Mouse (Mus musculus): ENCODE measurements around the gene Col19a1.

Col19a1 gene

GRCm38 (mm10) chr1:24230428-24230827, 356.8 kb downstream of the Col19a1 start:
- DNase-seq (ENCODE audit: low read depth, low spot score), result peak; percentile 84

DNA sequence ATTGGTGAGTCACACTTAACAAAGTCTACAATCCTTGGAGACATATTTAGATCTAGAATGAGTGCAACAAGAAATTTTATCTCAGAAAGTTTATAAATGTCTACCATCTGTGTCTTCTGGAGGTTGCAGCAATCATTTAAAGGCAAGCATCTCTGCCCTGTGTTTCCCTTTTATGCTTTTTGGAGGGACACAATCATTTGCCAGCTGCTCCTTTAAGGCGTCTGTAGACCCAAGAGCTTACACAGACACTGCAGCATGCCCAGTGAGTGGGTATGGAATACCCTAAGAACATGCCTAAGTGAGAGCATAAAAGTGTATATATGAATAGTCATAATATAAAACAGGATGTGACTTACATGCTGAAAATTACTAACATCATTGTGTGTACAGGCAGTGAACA, 357.7 kb downstream of the Col19a1 start:
- peak; percentile 80 for DNase-seq (ENCODE audit: low read depth, low spot score)

DNA sequence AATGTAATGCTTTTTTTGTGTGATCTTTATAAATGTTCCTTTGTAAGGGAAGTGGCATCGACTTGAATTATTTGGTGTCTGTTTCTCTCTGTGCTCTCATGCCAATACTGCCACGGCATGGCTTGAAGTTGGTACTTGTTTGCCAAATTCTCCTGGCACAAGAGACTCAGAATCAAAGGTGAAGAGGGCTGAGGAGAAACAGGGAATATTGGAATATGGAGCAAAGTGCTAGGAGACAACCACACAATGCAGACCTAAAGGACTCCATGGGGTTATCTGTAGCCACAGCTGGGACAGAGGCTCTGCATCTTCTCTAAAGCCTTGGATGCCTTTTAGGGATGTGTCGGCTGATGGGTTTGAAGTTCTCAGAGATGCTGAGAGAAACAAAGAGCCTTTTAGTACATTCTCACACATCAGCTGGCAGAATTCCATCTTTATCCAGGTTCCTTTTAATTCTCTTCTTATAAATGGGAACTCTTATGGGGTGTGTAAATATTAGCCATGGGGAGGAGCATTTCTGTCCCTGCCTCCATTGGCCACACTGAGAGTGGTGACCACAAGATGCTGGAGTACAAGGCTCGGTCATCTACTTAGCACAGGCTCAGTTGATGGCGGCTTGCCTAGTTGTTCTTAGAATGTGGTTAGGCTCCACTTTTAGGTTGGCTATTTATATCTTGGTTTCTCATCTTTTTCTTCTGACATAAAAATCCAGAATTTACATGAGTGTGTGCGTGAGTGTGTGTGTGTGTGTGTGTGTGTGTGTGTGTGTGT, 360.1 kb downstream of the Col19a1 start:
- DNase-seq (ENCODE audit: low read depth, low spot score), result peak; percentile 90

DNA sequence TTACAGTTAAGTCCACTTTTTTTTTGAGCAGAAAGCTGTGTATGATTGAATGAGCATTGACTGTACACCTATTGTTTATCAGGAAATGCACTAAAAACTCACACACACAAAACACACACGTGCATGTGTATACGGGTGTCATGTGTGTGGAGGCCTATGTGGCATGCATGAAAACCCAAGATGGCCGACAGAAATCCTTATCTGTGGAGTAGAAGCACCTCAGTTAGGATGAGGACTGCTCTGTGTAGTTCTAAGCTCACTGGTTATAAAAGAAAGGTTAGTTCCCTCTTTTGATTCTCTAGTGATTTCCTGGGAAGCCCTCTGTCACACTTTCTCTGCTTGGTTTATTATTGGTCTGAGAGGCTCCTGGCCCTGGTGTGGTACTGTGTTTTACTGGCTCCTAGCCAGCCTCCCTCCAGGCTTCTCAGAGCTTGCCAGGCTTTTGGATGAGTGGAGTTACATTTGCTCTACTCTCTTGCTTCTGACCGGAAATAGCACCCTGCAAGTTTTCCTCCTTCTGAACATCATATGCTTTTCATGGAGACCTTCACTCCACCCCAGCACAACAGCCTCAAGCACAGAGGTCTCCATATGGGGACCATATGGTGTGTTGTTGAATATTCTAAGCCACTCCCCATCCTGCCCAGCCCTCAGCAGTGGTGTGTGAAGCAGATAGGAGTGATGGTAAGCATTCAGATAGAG, 361.3 kb downstream of the Col19a1 start:
- peak; percentile 95 for DNase-seq (ENCODE audit: low read depth, low spot score)

DNA sequence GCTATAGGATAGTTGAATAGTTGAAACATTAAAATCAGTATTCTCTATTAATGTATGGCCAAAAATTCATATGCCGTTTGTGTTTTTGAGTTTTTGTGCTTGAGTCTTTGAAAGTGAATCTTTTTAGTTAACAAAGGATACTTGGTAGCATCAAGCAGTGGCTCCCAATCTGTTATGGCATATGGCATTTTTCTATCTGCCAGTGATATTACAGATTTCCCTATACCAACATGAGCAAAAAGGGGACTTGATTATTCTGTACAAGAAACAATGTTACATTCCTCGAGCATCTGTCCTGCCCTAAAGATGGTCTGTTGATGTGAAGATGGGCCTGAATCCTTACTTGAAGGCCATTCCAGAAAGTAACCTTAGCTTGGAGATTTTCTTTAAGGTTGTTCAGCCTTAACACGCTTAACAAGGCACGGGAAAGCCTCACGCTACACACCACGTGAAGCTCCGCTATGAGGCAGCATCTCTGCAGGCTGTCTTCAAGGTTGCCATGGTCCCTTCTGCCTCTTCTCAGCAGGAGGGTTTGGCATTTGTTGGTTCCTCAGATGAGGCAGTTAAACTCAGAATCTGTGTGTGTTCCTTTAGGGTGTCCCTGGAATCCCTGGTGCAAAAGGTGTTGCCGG, 364.2 kb downstream of the Col19a1 start:
- peak; percentile 97 for DNase-seq (ENCODE audit: low read depth, low spot score)

DNA sequence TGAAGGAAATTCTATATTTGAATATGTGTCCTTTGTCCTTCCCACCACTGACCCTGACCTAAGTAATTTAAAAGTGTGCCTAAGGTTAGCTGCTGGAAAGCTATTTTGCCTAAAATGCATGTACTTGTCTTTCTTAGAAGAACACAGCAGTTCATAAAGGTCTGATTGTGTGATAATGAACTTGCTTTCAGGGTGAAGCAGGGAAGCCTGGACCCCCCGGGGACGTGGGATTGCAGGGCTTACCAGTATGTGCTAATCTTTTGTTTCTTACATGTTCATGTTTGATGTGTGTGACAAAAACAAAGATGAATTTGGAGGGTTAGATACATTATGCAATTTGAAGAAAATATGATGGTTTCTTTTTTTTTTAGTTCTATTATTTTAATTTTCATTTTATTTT, 365.0 kb downstream of the Col19a1 start:
- DNase-seq (ENCODE audit: low read depth, low spot score), result no peak

DNA sequence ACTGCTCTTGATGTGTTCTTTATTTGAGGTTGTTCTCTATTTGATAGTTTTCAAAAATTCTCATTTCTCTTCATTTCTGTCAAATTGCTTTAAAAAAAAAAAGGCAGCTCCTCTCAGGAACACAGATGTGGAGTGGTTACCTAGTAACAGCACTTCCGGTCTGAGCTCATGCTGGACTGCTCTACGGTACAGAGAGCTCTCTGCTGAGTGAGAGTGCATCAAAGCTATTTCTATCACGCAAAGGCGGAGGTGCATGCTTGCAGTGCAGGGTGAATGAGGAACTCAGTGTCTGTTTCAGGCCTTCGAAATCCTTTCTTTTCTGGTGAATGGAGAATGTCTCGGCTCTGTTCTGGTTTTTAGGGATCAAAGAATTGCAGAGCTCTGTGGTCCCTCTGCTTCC, 368.2 kb downstream of the Col19a1 start:
- DNase-seq (ENCODE audit: low read depth, low spot score), result peak; percentile 84

All from brain, adult 2 months (tissue).